In genomic region chr11:80428381-80429008, GRCm38 (mm10) we compare ENCODE assay signal across 8 mouse cellular contexts. TPM values are rescaled to one million over a fixed set of nuclear protein-coding genes. Genes with fewer than 3 reads are reported as not detected.
DNase-seq lines count a peak whose midpoint lies in the region; ATAC-seq lines count a peak whose summit lies in the region.

Gene Psmd11, plus strand, starts transcription at chr11:80428615.

- peak; percentile 97 for DNase-seq in CD4-positive, CD25-positive, alpha-beta regulatory T cell, adult 2 months (ENCODE audit: low read depth, low spot score)
- peak; percentile 58 for DNase-seq in fat pad, adult 2 months (ENCODE audit: extremely low read depth, low read depth, low spot score)
- DNase-seq in kidney, postnatal 10 days: peak; percentile 97
- DNase-seq in natural killer cell, adult 2 months (ENCODE audit: low spot score in 2 of 2): peak; percentile 92 to 95

- peak within 1 kb of the TSS; percentile 88 for H3K4me3 ChIP-seq in brown adipose tissue, adult 24 weeks (ENCODE audit: insufficient read depth, low read depth, low read length)
- peak within 1 kb of the TSS; percentile 95 for H3K4me3 ChIP-seq in heart, embryonic 13.5 days
- H3K4me3 ChIP-seq in liver, embryonic 12.5 days: peak within 1 kb of the TSS; percentile 88
- H3K4me3 ChIP-seq in stomach, embryonic 15.5 days (replicated peaks): peak within 1 kb of the TSS; percentile 95

- H3K9me3 ChIP-seq in heart, embryonic 13.5 days: no peaks in the 10 kb centered on the region
- H3K9me3 ChIP-seq in liver, embryonic 12.5 days (replicated peaks): no peaks in the 10 kb centered on the region
- no peaks in the 10 kb centered on the region for H3K9me3 ChIP-seq in stomach, embryonic 15.5 days

- H3K27ac ChIP-seq in brown adipose tissue, adult 24 weeks (replicated peaks; ENCODE audit: low read depth, low read length): peak within 1 kb of the TSS; percentile 89
- peak within 1 kb of the TSS; percentile 94 for H3K27ac ChIP-seq in heart, embryonic 13.5 days (replicated peaks)
- H3K27ac ChIP-seq in liver, embryonic 12.5 days: peak within 1 kb of the TSS; percentile 83
- peak within 1 kb of the TSS; percentile 71 for H3K27ac ChIP-seq in stomach, embryonic 15.5 days

- under 1% methylated on average over 57 of the region's 58 CpGs for WGBS in heart, embryonic 13.5 days
- under 1% methylated on average over 56 of the region's 58 CpGs for WGBS in liver, embryonic 12.5 days (ENCODE audit: insufficient replicate concordance)
- WGBS in stomach, embryonic 15.5 days: under 1% methylated on average over 55 of the region's 58 CpGs

- no peaks in the 10 kb centered on the region for H3K27me3 ChIP-seq in heart, embryonic 13.5 days (replicated peaks)
- no peaks in the 10 kb centered on the region for H3K27me3 ChIP-seq in liver, embryonic 12.5 days (replicated peaks)
- H3K27me3 ChIP-seq in stomach, embryonic 15.5 days (replicated peaks): no peaks in the 10 kb centered on the region

- H3K4me1 ChIP-seq in brown adipose tissue, adult 24 weeks (ENCODE audit: control insufficient read depth, insufficient read depth, insufficient read length, low read length): peaks cover 4% of the 10 kb centered on the region
- H3K4me1 ChIP-seq in heart, embryonic 13.5 days: peaks cover 14% of the 10 kb centered on the region
- H3K4me1 ChIP-seq in liver, embryonic 12.5 days: peaks cover 15% of the 10 kb centered on the region
- H3K4me1 ChIP-seq in stomach, embryonic 15.5 days: peaks cover 4% of the 10 kb centered on the region; the same call in 1 of the 2 replicates

- H3K4me2 ChIP-seq in heart, embryonic 13.5 days: peak within 1 kb of the TSS; percentile 73
- peak within 1 kb of the TSS; percentile 77 for H3K4me2 ChIP-seq in liver, embryonic 12.5 days
- peak within 1 kb of the TSS; percentile 75 for H3K4me2 ChIP-seq in stomach, embryonic 15.5 days

- H3K9ac ChIP-seq in heart, embryonic 13.5 days: peak within 1 kb of the TSS; percentile 99
- H3K9ac ChIP-seq in liver, embryonic 12.5 days: peak within 1 kb of the TSS; percentile 95
- H3K9ac ChIP-seq in stomach, embryonic 15.5 days: peak within 1 kb of the TSS; percentile 87

- ATAC-seq in heart, embryonic 13.5 days (ENCODE audit: extremely low read depth, insufficient number of reproducible peaks, low FRiP score, low TSS enrichment): peak; percentile 97
- peak; percentile 98 for ATAC-seq in liver, embryonic 12.5 days
- ATAC-seq in stomach, embryonic 15.5 days (ENCODE audit: insufficient read depth, low FRiP score, low read depth): peak; percentile 99

- H3K36me3 ChIP-seq in heart, embryonic 13.5 days: peaks cover 19% of the 10 kb centered on the region
- H3K36me3 ChIP-seq in liver, embryonic 12.5 days: peaks cover 22% of the 10 kb centered on the region
- peaks cover 9% of the 10 kb centered on the region; the same call in 1 of the 2 replicates for H3K36me3 ChIP-seq in stomach, embryonic 15.5 days

RNA-seq across cellular contexts. Expression of gene Psmd11, which starts in this region (rescaled TPM):
- 103 and 110 TPM in 2 replicates for polyA plus RNA-seq in brown adipose tissue, adult 24 weeks (2012; ENCODE audit: insufficient read depth, insufficient read length, missing spikeins)
- 194 and 213 TPM in 2 replicates for polyA plus RNA-seq in heart, embryonic 13.5 days (2015; fragmentation: Nextera tagmentation; extraction: Ambion mirVana)
- 228 and 233 TPM in 2 replicates for polyA plus RNA-seq in liver, embryonic 12.5 days (2016; fragmentation: Nextera tagmentation; extraction: Ambion mirVana)
- 252 and 285 TPM in 2 replicates for polyA plus RNA-seq in stomach, embryonic 15.5 days (2015; fragmentation: Nextera tagmentation; extraction: Ambion mirVana)

Comparison
In these comparisons a context has a peak if more than half of its experiments do, and no peak if none do; other contexts are left out.
1. Peak in every context shown above with its lines: DNase-seq, ATAC-seq, H3K4me3 ChIP-seq and H3K27ac ChIP-seq.